Mouse (Mus musculus): ENCODE measurements around the gene Endou. TPM values are rescaled to one million over a fixed set of nuclear protein-coding genes. Genes with fewer than 3 reads are reported as not detected.

The Endou gene
- polyA plus RNA-seq, 1 experiment from 2014 or later = 0.14 TPM

GRCm38 (mm10) chr15:97768192-97768591, 37.1 kb upstream of the Endou start:
- H3K36me3 ChIP-seq (ENCODE audit: control insufficient read depth, insufficient read depth, low read length) = no peaks in the 10 kb centered on the region
- peaks cover 30% of the 10 kb centered on the region for H3K4me1 ChIP-seq (ENCODE audit: control insufficient read depth, insufficient read depth, low read length)
- H3K27me3 ChIP-seq (ENCODE audit: control insufficient read depth, insufficient read depth, low read length) = peaks cover 16% of the 10 kb centered on the region; the same call in 1 of the 2 replicates
- peak; percentile 61 for DNase-seq
- H3K4me3 ChIP-seq (replicated peaks; ENCODE audit: low read depth, low read length) = peak overlapping the region; percentile 43
- H3K9me3 ChIP-seq (ENCODE audit: control insufficient read depth, low read length) = no peaks in the 10 kb centered on the region
- H3K27ac ChIP-seq (replicated peaks; ENCODE audit: low read depth, low read length) = peak overlapping the region; percentile 38
- WGBS = under 1% methylated on average over 18 of the region's 18 CpGs
- H3K4me2 ChIP-seq (ENCODE audit: low read length) = peak overlapping the region; percentile 87
- H3K9ac ChIP-seq (replicated peaks; ENCODE audit: low read length) = peak overlapping the region; percentile 44; the same call in 1 of the 2 replicates
- ATAC-seq (ENCODE audit: low FRiP score, low TSS enrichment) = peak; percentile 18; the same call in 1 of the 2 replicates

GRCm38 (mm10) chr15:97767280-97768186, 36.4 kb upstream of the Endou start, which contains the start of gene Rapgef3:
Gene Rapgef3 (minus strand): TSS chr15:97767972.
- peak within 1 kb of the TSS; percentile 52 for H3K27ac ChIP-seq (replicated peaks; ENCODE audit: low read depth, low read length)
- DNase-seq = peak; percentile 77
- no peaks in the 10 kb centered on the region for H3K36me3 ChIP-seq (ENCODE audit: control insufficient read depth, insufficient read depth, low read length)
- no peaks in the 10 kb centered on the region for H3K9me3 ChIP-seq (ENCODE audit: control insufficient read depth, low read length)
- peak; percentile 76 for ATAC-seq (ENCODE audit: low FRiP score, low TSS enrichment)
- H3K4me3 ChIP-seq (replicated peaks; ENCODE audit: low read depth, low read length) = peak within 1 kb of the TSS; percentile 43
- 1% methylated on average over 44 of the region's 44 CpGs for WGBS
- peak within 1 kb of the TSS; percentile 44 for H3K9ac ChIP-seq (replicated peaks; ENCODE audit: low read length)
- peaks cover 16% of the 10 kb centered on the region; the same call in 1 of the 2 replicates for H3K27me3 ChIP-seq (ENCODE audit: control insufficient read depth, insufficient read depth, low read length)
- H3K4me2 ChIP-seq (ENCODE audit: low read length) = peak within 1 kb of the TSS; percentile 87
- H3K4me1 ChIP-seq (ENCODE audit: control insufficient read depth, insufficient read depth, low read length) = peaks cover 30% of the 10 kb centered on the region

GRCm38 (mm10) chr15:97766594-97767279, 35.6 kb upstream of the Endou start:
- H3K4me2 ChIP-seq (ENCODE audit: low read length) = peak overlapping the region; percentile 87
- peaks cover 16% of the 10 kb centered on the region; the same call in 1 of the 2 replicates for H3K27me3 ChIP-seq (ENCODE audit: control insufficient read depth, insufficient read depth, low read length)
- peak overlapping the region; percentile 43 for H3K4me3 ChIP-seq (replicated peaks; ENCODE audit: low read depth, low read length)
- H3K36me3 ChIP-seq (ENCODE audit: control insufficient read depth, insufficient read depth, low read length) = no peaks in the 10 kb centered on the region
- no peak for DNase-seq
- 0 out of 2 replicates have a peak, but pooled peaks have one; percentile 39 for ATAC-seq (ENCODE audit: low FRiP score, low TSS enrichment)
- peak overlapping the region; percentile 44 for H3K9ac ChIP-seq (replicated peaks; ENCODE audit: low read length)
- peaks cover 30% of the 10 kb centered on the region for H3K4me1 ChIP-seq (ENCODE audit: control insufficient read depth, insufficient read depth, low read length)
- no peaks in the 10 kb centered on the region for H3K9me3 ChIP-seq (ENCODE audit: control insufficient read depth, low read length)
- peak overlapping the region; percentile 52 for H3K27ac ChIP-seq (replicated peaks; ENCODE audit: low read depth, low read length)
- WGBS = 3% methylated on average over 23 of the region's 23 CpGs

GRCm38 (mm10) chr15:97766194-97766593, 35.1 kb upstream of the Endou start:
- Histone ChIP-seq H3K9me3 (ENCODE audit: control insufficient read depth, low read length) (no peaks in the 10 kb centered on the region), H3K4me1 (ENCODE audit: control insufficient read depth, insufficient read depth, low read length) (peaks cover 30% of the 10 kb centered on the region), H3K36me3 (ENCODE audit: control insufficient read depth, insufficient read depth, low read length) (no peaks in the 10 kb centered on the region), H3K27ac (replicated peaks; ENCODE audit: low read depth, low read length) (peak overlapping the region; percentile 52; the same call in 1 of the 2 replicates), H3K4me2 (ENCODE audit: low read length) (peak overlapping the region; percentile 87), H3K4me3 (replicated peaks; ENCODE audit: low read depth, low read length) (peak overlapping the region; percentile 43), H3K27me3 (ENCODE audit: control insufficient read depth, insufficient read depth, low read length) (peaks cover 16% of the 10 kb centered on the region; the same call in 1 of the 2 replicates), H3K9ac (replicated peaks; ENCODE audit: low read length) (peak overlapping the region; percentile 31; the same call in 1 of the 2 replicates)
- DNase-seq (peak; percentile 74), ATAC-seq (ENCODE audit: low FRiP score, low TSS enrichment) (no peak)
- 9% methylated on average over 8 of the region's 8 CpGs for WGBS

GRCm38 (mm10) chr15:97765090-97765794, 34.1 kb upstream of the Endou start:
- ATAC-seq (ENCODE audit: low FRiP score, low TSS enrichment) (no peak), DNase-seq (no peak)
- Histone ChIP-seq H3K36me3 (ENCODE audit: control insufficient read depth, insufficient read depth, low read length) (no peaks in the 10 kb centered on the region), H3K9ac (replicated peaks; ENCODE audit: low read length) (no peak overlapping the region), H3K9me3 (ENCODE audit: control insufficient read depth, low read length) (no peaks in the 10 kb centered on the region), H3K27me3 (ENCODE audit: control insufficient read depth, insufficient read depth, low read length) (peaks cover 16% of the 10 kb centered on the region; the same call in 1 of the 2 replicates), H3K27ac (replicated peaks; ENCODE audit: low read depth, low read length) (no peak overlapping the region), H3K4me1 (ENCODE audit: control insufficient read depth, insufficient read depth, low read length) (peaks cover 30% of the 10 kb centered on the region), H3K4me2 (ENCODE audit: low read length) (peak overlapping the region; percentile 87), H3K4me3 (replicated peaks; ENCODE audit: low read depth, low read length) (peak overlapping the region; percentile 7; the same call in 1 of the 2 replicates)
- 34% methylated on average over 13 of the region's 13 CpGs for WGBS

GRCm38 (mm10) chr15:97764532-97764931, 33.4 kb upstream of the Endou start:
- H3K4me2 ChIP-seq (ENCODE audit: low read length) = no peak overlapping the region
- DNase-seq (no peak), ATAC-seq (ENCODE audit: low FRiP score, low TSS enrichment) (no peak)
- H3K36me3 ChIP-seq (ENCODE audit: control insufficient read depth, insufficient read depth, low read length) = no peaks in the 10 kb centered on the region
- peaks cover 30% of the 10 kb centered on the region for H3K4me1 ChIP-seq (ENCODE audit: control insufficient read depth, insufficient read depth, low read length)
- H3K27ac ChIP-seq (replicated peaks; ENCODE audit: low read depth, low read length) = no peak overlapping the region
- H3K9ac ChIP-seq (replicated peaks; ENCODE audit: low read length) = no peak overlapping the region
- WGBS = 85% methylated on average over 2 of the region's 2 CpGs
- H3K27me3 ChIP-seq (ENCODE audit: control insufficient read depth, insufficient read depth, low read length) = peaks cover 16% of the 10 kb centered on the region; the same call in 1 of the 2 replicates
- H3K9me3 ChIP-seq (ENCODE audit: control insufficient read depth, low read length) = no peaks in the 10 kb centered on the region
- H3K4me3 ChIP-seq (replicated peaks; ENCODE audit: low read depth, low read length) = no peak overlapping the region

GRCm38 (mm10) chr15:97763256-97764049, 32.3 kb upstream of the Endou start:
- WGBS = 64% methylated on average over 9 of the region's 9 CpGs
- H3K4me2 ChIP-seq (ENCODE audit: low read length) = no peak overlapping the region

More at GRCm38 (mm10) chr15:97763256-97764049, 32.3 kb upstream of the Endou start:
- Histone ChIP-seq H3K9me3 (ENCODE audit: control insufficient read depth, low read length) (no peaks in the 10 kb centered on the region), H3K27me3 (ENCODE audit: control insufficient read depth, insufficient read depth, low read length) (peaks cover 10% of the 10 kb centered on the region; the same call in 1 of the 2 replicates), H3K4me1 (ENCODE audit: control insufficient read depth, insufficient read depth, low read length) (peaks cover 30% of the 10 kb centered on the region), H3K27ac (replicated peaks; ENCODE audit: low read depth, low read length) (no peak overlapping the region), H3K9ac (replicated peaks; ENCODE audit: low read length) (no peak overlapping the region), H3K36me3 (ENCODE audit: control insufficient read depth, insufficient read depth, low read length) (no peaks in the 10 kb centered on the region), H3K4me3 (replicated peaks; ENCODE audit: low read depth, low read length) (no peak overlapping the region)
- ATAC-seq (ENCODE audit: low FRiP score, low TSS enrichment) (no peak), DNase-seq (no peak)
